Mouse (Mus musculus): Measurements from ENCODE around the gene Klhl26. TPM values are rescaled to one million over a fixed set of nuclear protein-coding genes. Genes with fewer than 3 reads are reported as not detected.

Gene Klhl26
- polyA plus RNA-seq, 1 experiment, result 32.5 TPM

DNA sequence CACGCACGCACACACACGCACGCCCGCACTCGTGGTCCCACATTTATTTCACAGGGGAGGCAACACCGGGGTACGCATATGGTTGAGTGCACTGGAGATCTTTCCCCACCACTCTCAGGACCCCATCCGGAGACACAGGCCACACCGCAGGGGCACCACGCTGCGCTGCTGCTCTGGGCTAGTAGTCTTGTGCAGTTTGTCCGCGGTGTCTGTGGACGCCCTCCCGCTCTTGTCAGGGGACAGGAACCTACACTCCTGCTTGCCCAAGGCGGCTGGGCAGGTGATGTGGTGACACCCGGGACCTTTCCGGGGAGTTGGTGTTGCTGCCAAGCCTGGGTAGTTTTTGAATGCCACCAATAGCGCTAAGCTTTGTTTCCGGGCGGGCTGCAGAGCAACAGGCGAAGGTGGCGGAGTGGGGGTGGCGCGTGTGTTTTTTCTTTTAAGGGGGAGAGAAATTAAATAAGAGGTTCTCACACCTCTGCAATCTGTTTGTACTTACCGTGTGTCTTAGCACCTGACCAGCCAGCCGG, 17.7 kb upstream of the Klhl26 start:
- H3K4me3 ChIP-seq, result peak overlapping the region; percentile 47
- H3ac ChIP-seq (ENCODE audit: control insufficient read depth, insufficient read length), result peak overlapping the region; percentile 32
- H3K79me2 ChIP-seq (ENCODE audit: control insufficient read depth, insufficient read depth), result peaks cover 13% of the 10 kb centered on the region
- H3K27me3 ChIP-seq (ENCODE audit: control insufficient read depth, insufficient read depth, insufficient read length), result no peaks in the 10 kb centered on the region
- H3K4me2 ChIP-seq (ENCODE audit: low read depth), result peak overlapping the region; percentile 79
- H3K36me3 ChIP-seq (ENCODE audit: control insufficient read depth, insufficient read depth), result no peaks in the 10 kb centered on the region
- TF ChIP-seq MYOD1 (IDR thresholded peaks at IDR 0.05; ENCODE audit: control insufficient read depth in 1 of 3, insufficient read length in 2 of 3, low read depth in 2 of 3), result no peak
- no peak for TF ChIP-seq MYOG (IDR thresholded peaks at IDR 0.05; ENCODE audit: control insufficient read depth in 1 of 3, insufficient read depth in 1 of 3, insufficient read length in 2 of 3, low read depth in 2 of 3)
- TF ChIP-seq POLR2AphosphoS2 (IDR thresholded peaks at IDR 0.05; ENCODE audit: insufficient read length, low read depth), result no peak
- no peak for TF ChIP-seq TCF12 (IDR thresholded peaks at IDR 0.05; ENCODE audit: insufficient read depth, poor library complexity, severe bottlenecking)
- no peak for TF ChIP-seq MAX (IDR thresholded peaks at IDR 0.05; ENCODE audit: low read depth)
- no peak for TF ChIP-seq SRF (IDR thresholded peaks at IDR 0.05; ENCODE audit: control insufficient read depth, insufficient read length, low read depth)
- no peak for TF ChIP-seq USF1 (IDR thresholded peaks at IDR 0.05; ENCODE audit: low read depth)
- TF ChIP-seq E2F4 (IDR thresholded peaks at IDR 0.05; ENCODE audit: insufficient read depth), result no peak
- no peak for TF ChIP-seq REST (IDR thresholded peaks at IDR 0.05; ENCODE audit: insufficient read depth, insufficient read length)
- TF ChIP-seq TCF3 (IDR thresholded peaks at IDR 0.05; ENCODE audit: insufficient read length, low read depth), result no peak
- no peak for TF ChIP-seq CEBPB (IDR thresholded peaks at IDR 0.05; ENCODE audit: insufficient read depth, poor library complexity, severe bottlenecking)
- TF ChIP-seq POLR2A (IDR thresholded peaks at IDR 0.05; ENCODE audit: insufficient read length, low read depth), result no peak

DNA sequence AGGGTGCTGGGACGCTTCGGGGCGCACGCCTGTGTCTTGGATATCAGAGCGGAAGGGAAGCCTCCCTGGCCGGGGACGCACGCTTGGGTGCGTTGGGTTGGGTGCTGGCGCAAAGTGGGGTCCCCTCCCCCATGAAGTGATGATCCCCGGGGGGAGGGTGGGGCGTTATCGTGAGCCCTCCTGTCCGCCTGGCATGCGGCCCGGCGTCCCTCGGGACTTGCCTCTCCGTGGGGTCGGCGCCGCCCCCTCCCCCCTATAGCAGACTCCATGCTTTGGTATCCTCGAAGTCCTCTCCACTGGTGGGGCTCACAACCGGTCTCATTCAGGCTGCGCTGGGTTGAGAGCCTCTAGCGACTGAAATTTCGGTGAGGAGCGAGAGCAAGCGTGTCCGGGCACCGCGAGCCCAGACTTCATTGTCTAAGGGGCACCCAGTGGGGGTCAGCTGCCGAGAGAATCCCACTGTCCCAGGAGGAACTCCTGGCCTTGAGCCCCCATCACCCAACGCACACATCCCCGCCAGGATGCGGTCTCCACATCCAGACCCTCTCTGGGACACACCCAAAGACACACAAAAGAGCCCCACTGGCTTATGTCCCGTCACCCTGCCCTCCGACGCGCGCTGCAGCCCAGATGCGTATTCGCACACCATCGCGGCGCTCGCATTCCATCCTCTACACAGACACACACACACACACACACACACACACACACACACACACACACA, 17.1 kb upstream of the Klhl26 start:
- Histone ChIP-seq H3K4me3 (peak overlapping the region; percentile 47), H3ac (ENCODE audit: control insufficient read depth, insufficient read length) (peak overlapping the region; percentile 32), H3K27me3 (ENCODE audit: control insufficient read depth, insufficient read depth, insufficient read length) (no peaks in the 10 kb centered on the region), H3K79me2 (ENCODE audit: control insufficient read depth, insufficient read depth) (peaks cover 13% of the 10 kb centered on the region), H3K36me3 (ENCODE audit: control insufficient read depth, insufficient read depth) (no peaks in the 10 kb centered on the region), H3K4me2 (ENCODE audit: low read depth) (peak overlapping the region; percentile 79)
- TF ChIP-seq POLR2A (IDR thresholded peaks at IDR 0.05; ENCODE audit: insufficient read length, low read depth) (peak; percentile 43), MYOD1 (IDR thresholded peaks at IDR 0.05; ENCODE audit: control insufficient read depth in 1 of 3, insufficient read length in 2 of 3, low read depth in 2 of 3) (no peak), USF1 (IDR thresholded peaks at IDR 0.05; ENCODE audit: low read depth) (no peak), E2F4 (IDR thresholded peaks at IDR 0.05; ENCODE audit: insufficient read depth) (no peak)

DNA sequence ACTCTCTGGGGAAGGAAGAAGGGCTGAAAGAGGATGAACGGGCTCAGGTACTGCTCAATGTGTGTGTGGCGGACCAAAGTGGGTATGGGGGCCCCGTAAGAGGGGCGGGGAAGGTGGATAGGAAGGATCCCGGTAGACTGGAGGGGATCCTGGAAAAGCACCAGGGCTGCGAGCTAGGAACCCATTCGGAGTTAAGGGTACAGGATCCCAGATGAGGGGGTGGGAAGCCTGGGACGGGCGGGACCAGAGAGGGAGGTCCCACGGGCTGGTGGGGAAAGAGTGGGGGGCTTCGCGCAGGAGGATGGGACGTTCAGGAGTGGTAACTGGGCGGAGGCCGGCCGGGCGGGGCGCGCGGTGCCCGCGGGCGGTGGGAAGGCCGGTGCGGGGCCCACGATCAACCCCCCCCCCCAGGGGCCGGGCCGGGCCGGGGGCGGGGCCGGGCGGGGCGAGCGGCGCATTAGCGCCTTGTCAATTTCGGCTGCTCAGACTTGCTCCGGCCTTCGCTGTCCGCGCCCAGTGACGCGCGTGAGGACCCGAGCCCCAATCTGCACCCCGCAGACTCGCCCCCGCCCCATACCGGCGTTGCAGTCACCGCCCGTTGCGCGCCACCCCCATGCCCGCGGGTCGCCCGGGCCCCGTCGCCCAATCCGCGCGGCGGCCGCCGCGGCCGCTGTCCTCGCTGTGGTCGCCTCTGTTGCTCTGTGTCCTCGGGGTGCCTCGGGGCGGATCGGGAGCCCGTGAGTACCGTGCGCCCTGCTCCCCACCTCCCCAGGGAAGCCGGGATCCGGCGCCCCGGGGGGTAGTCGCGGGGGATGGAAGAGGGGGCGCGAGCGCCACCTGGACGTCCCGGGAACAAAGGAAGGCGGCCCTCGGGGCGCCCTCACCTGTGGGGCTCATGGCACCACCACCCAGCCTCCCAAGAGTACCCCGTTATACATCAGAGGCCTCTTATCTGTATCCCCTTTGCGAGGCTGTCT, 16.2 kb upstream of the Klhl26 start, which contains the start of gene Crlf1:
Gene Crlf1 (plus strand): TSS at position 495 of the 977 bp plus-strand sequence.
- Histone ChIP-seq H3K4me2 (ENCODE audit: low read depth) (peak within 1 kb of the TSS; percentile 79), H3K27me3 (ENCODE audit: control insufficient read depth, insufficient read depth, insufficient read length) (no peaks in the 10 kb centered on the region), H3K4me3 (peak within 1 kb of the TSS; percentile 47), H3ac (ENCODE audit: control insufficient read depth, insufficient read length) (peak within 1 kb of the TSS; percentile 32), H3K79me2 (ENCODE audit: control insufficient read depth, insufficient read depth) (peaks cover 13% of the 10 kb centered on the region), H3K36me3 (ENCODE audit: control insufficient read depth, insufficient read depth) (no peaks in the 10 kb centered on the region)
- TF ChIP-seq POLR2AphosphoS2 (IDR thresholded peaks at IDR 0.05; ENCODE audit: insufficient read length, low read depth) (peak; percentile 75), MYOD1 (IDR thresholded peaks at IDR 0.05; ENCODE audit: control insufficient read depth in 1 of 3, insufficient read length in 2 of 3, low read depth in 2 of 3) (no peak), TCF3 (IDR thresholded peaks at IDR 0.05; ENCODE audit: insufficient read length, low read depth) (no peak), POLR2A (IDR thresholded peaks at IDR 0.05; ENCODE audit: insufficient read length, low read depth) (peak; percentile 68), CEBPB (IDR thresholded peaks at IDR 0.05; ENCODE audit: insufficient read depth, poor library complexity, severe bottlenecking) (no peak)

GRCm38 (mm10) chr8:70490880-70491495, 14.2 kb upstream of the Klhl26 start:
- Histone ChIP-seq H3K36me3 (ENCODE audit: control insufficient read depth, insufficient read depth) (no peaks in the 10 kb centered on the region), H3K4me3 (no peak overlapping the region), H3K27me3 (ENCODE audit: control insufficient read depth, insufficient read depth, insufficient read length) (no peaks in the 10 kb centered on the region), H3K79me2 (ENCODE audit: control insufficient read depth, insufficient read depth) (peaks cover 9% of the 10 kb centered on the region), H3ac (ENCODE audit: control insufficient read depth, insufficient read length) (no peak overlapping the region), H3K4me2 (ENCODE audit: low read depth) (no peak overlapping the region)
- TF ChIP-seq E2F4 (IDR thresholded peaks at IDR 0.05; ENCODE audit: insufficient read depth), result no peak

Measured in myocyte (in vitro differentiated cells).